Mouse (Mus musculus): Measurements from ENCODE around the gene Sdk2. TPM values are rescaled to one million over a fixed set of nuclear protein-coding genes. Genes with fewer than 3 reads are reported as not detected.

Sdk2 gene
- polyA plus RNA-seq, 1 experiment from 2014 or later, result 2.7 TPM

- ATAC-seq (ENCODE audit: borderline replicate concordance, extremely low read depth, low FRiP score, low TSS enrichment), result no peak
- Histone ChIP-seq H3K4me3 (no peak overlapping the region), H3K9ac (no peak overlapping the region), H3K4me1 (peaks cover 67% of the 10 kb centered on the region), H3K36me3 (peaks cover 42% of the 10 kb centered on the region), H3K27me3 (no peaks in the 10 kb centered on the region), H3K9me3 (no peaks in the 10 kb centered on the region), H3K27ac (peak overlapping the region; percentile 53), H3K4me2 (no peak overlapping the region)
- 65% methylated on average over 14 of the region's 14 CpGs for WGBS
Observed at GRCm38 (mm10) chr11:113726994-113727888, 339.6 kb downstream of the Sdk2 start.

Data from lung, embryonic 15.5 days (tissue).